Mouse (Mus musculus) kidney, postnatal 36 days (tissue): Measurements from ENCODE around the gene Cwc27.

ENCODE experiments used
- DNase-seq, 2 experiments: peaks; one replicate each; pipeline ENCODE4 v3.0.0; 2021 to 2022; ENCODE audit warnings: mixed read lengths in 2 of 2

Gene Cwc27

DNA sequence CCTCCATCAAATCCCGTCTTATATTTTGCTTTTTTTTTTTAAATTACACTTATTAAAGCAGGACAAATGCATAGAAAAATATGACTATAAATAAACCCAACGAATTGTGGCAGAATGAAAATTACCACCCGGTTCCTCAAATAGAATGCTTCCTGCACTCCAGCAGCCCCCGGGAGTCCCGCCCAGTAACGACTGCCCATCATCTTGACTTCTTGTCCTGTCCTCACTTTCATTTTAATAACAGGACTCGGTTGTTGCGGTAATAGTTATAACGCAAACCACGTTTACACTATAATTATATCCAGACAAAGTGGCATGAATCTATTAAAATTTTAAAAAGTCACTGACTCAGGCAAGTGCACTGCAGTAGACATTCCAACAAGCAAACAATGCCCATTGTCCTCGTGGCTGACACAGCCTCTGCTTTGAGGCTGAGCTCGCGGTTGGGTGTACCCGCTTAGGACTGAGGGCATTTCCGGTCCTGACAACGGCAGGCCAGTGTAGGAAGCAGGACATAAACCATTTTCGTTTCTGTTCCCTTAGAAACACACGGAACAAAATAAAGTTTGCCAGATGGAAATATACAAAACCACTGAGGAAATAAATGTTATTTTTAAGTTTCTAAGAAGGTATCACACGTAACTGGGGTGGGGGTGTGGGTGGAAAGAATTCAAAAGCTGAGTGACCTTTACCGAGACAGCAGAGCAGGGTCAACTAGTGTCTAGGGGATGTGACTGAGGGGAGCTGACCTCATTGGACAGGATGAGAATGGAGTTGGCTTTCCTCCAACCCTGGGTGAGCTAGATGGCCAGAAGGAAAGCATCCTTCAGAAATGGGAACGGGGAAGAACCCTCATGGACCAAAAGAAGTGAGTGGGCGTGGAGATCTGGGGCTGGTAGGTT is 206.5 kb downstream of the Cwc27 start:
- DNase-seq: peak; percentile 57 to 73

DNA sequence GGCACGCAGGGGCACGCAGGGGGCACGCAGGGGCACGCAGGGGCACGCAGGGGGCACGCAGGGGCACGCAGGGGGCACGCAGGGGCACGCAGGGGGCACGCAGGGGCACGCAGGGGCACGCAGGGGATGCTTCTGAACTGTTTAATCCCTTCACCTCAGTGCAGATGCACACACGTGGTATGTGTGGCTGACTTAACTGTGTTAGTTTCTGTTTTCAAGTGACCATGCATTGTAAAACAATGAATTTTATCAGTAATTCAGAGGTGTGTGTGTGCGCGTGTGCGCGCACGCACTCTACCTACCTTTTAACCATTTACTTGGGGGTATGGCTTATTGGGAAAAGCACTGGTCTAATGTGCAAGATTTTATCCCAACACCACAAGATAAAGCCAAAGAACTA is 208.4 kb downstream of the Cwc27 start:
- no peak for DNase-seq

DNA sequence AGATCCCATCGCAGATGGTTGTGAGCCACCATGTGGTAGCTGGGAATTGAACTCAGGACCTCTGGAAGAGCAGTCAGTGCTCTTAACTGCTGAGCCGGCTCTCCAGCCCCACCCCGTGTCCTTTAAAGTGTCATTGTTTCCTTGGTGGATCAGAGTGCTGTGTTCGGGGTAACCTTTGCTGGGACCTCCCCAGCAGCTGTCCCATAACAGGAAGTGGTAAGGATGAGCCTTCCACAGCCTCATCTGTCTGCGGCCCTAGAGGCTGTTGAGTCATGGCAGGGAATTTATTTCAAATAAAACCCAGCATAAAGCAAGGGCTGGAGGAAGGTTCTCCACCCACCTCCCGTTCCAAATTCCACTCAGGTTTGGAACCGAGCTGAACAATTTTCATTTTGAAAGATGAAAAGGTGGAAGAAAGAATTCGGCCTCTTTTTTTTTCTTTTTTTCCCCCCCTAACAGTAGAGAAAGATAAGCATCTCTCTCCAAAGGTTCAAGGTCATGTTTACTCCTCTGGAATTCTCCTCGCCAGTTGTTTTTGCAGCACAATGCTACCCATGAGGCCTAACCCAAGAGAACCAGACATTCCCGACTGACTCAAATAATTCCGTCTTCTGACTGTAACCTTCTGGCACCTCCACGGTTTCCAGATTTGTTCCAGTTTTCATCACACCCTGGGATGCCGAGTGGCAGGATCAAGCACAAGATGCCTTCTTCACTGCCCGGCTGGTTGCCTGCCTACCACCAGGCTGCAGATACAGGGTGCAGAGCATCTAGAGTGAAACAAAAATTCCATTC is 210.0 kb downstream of the Cwc27 start:
- no peak for DNase-seq

DNA sequence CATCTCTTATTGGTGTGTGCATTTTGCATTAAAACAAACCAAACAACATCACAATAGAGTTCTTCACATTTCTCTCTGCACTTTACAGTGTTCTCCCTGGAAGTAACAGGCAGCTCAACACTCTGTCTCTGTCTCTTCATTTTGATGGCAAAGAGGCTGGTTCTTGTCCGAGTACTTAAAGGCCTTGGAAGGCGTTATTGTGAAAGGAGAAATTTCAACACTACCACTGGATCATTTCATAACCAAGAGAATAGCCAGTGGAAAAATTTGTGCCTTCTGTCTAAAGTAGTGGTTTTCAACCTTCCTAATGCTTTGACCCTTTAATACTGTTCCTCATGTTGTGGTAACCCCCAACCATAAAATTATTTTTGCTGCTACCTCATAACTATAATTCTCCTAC is 211.8 kb downstream of the Cwc27 start:
- DNase-seq: no peak

DNA sequence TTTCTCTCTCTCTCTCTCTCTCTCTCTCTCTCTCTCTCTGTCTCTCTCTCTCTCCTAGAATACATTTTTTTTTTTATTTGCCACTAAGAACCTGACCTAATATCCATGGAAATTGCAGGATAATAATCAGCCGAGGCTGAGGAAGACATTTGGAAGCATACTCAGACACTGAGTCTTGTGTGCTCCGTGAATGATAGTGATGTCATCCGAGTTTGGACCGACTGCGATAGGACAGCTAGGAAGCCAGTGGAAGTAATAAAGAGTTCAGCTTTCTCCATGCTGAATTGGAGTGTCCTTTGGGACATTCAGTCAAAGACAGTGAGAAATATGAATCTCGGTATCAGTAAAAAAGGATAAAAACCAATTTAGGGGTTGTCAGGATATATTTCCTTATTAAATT is 214.7 kb downstream of the Cwc27 start:
- no peak for DNase-seq

DNA sequence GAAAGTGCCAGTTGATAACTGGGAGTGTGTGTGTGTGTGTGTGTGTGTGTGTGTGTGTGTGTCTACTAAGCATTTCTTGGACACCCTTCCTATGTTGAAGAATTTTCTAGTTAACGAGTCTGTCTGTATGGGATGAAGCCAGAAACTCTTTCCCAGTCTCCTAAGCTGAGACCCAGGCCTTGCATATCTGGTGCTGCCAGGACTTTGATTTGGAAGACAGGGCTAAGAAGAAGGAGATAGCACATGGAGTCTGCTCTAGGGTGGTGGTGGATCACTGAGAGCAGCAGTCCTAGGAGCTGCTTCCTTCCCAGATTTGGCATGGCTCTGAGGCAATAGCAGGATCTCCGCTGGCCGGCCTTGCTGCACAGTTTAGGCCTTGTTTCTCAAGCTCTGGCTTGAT is 215.2 kb downstream of the Cwc27 start:
- no peak for DNase-seq

DNA sequence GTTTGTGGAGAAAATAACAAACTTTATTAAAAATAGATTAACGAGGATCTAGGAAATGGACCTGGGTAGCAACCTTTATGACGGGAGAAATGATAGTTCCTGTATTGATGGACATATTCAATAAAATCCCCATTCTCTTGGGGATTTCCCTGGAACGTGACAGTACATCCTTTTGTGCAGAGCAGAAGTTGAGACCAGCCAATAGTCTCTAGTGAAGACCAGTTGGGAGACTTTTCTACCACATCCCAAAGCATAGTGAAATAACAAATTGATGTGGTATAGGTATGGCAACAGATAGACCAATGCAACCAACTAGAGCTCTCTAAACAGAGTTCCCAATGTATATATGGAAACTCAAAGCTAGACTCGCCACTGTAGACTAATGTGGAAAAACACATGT is 220.7 kb downstream of the Cwc27 start:
- no peak for DNase-seq

DNA sequence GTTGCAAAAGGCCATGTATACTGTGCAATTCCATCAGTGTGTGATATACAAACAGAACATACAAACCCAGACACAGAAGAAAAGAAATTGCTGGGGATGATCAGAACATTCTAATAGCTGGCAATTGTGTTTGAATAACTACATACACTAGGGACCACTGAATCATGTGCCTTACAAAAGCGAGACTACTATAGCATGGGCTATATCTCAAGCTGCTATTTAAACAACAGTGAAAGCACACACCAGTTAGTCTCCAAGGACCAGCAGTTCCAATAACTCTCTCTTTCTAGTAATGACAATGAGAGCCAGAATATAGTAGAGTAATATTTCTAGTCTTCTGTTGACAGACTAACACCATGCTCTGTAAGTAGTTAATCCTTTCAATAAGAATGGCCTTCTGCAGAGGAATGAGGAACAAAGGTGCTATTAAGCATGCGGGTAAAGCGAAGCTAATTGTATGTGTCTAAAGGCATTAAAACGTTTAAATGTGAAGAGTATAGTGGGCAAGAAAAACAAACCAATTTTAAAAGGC is 222.1 kb downstream of the Cwc27 start:
- no peak for DNase-seq

DNA sequence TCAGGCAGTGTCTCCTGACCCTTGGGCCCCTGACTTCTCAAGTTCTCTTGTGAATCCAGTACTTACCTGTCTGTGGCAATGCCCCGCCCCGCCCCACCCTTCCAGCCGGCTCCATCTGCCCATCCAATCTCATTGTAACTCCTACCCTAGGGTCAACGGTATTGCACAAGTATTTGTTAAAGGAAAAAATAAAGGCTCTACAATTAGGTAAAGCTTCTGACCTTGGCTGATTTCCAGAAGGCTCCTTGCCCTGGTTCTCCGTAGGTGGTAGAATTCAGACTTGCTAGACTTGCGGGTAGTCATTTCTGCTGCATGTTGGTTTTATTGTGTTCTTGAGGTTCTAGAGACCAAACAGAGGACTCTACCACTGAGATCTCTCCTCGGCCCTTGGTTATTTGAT is 226.0 kb downstream of the Cwc27 start:
- DNase-seq: peak in 1 of 2 experiments; percentile 20

DNA sequence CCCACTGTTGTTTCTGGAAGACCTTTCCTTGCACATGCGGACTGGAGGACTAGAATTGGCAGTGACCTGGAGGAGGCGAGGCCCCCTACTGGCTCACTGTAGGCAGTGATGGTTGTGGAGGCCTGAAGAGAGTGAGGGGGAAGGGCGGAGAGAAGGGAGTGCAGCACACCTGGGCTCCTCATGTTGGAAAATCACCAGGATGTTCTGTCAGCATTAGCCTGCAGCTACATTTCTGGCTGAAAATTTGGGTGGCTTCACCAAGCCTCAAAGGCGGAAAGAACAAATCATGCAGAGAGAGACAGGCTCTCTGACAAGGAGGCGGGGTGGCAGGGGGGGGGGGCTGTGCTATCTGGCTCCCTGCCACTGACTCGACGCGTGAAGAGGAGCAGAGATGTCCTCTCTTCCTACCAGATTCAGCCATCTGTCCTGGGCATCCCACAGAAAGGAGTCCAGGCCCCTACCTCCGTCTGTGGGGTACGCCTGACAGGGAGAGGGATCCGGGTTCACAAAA is 226.8 kb downstream of the Cwc27 start:
- peak in 1 of 2 experiments; percentile 9 for DNase-seq

DNA sequence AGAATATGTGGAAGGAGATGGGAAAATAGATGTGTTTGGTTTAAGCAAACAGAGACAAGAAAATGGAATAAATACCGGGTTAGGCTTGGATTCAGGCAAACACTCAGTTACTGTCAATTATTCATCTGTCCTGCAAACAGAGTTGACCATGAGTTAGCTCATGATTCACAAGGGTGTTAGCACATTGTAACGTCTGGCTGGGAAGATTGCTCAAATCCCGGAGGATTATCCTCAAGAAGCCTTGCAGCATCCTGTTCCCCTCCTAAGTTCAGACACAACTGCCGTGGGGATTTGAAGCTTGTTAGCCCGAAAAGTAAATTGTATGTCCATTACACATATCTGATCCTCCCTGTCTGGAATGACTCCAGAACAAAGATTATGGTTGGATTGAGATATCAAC is 228.6 kb downstream of the Cwc27 start:
- DNase-seq: no peak
